Mouse (Mus musculus) kidney, embryonic 14.5 days (tissue): ENCODE measurements around the gene Olfr1377. TPM values are rescaled to one million over a fixed set of nuclear protein-coding genes. Genes with fewer than 3 reads are reported as not detected.
"Not testable (repeated sequence)": the region's sequence is repeated elsewhere in the genome, so short reads cannot be mapped to it uniquely, and the experiment has no call there.

ENCODE experiments used
- ATAC-seq: fragments of 200-750 bp; cut with Nextera tagmentation; 2 replicates; pipeline ENCODE4 v1.8.0; 2017; ENCODE audit warnings: moderate number of reproducible peaks, mild to moderate bottlenecking, moderate TSS enrichment, moderate library complexity; ENCODE audit not compliant: low FRiP score, low TSS enrichment
- H3K27ac ChIP-seq: fragments of 300-500 bp; sonication (generic); 2 replicates; pipeline ENCODE4 v1.5.1; 2014; ENCODE audit warnings: low read depth, mild to moderate bottlenecking, low read length, moderate library complexity, mixed read lengths
- H3K27me3 ChIP-seq: fragments of 300-500 bp; sonication (generic); 2 replicates; pipeline ENCODE4 v1.6.1; 2014; ENCODE audit warnings: mild to moderate bottlenecking, low read length; ENCODE audit not compliant: control insufficient read depth, insufficient read depth
- H3K36me3 ChIP-seq: fragments of 300-500 bp; sonication (generic); 2 replicates; pipeline ENCODE4 v1.6.1; 2014; ENCODE audit warnings: low read length, mixed read lengths; ENCODE audit not compliant: control insufficient read depth, insufficient read depth
- H3K4me1 ChIP-seq: fragments of 300-500 bp; sonication (generic); 2 replicates; pipeline ENCODE4 v1.6.1; 2014; ENCODE audit warnings: low read length, mixed read lengths; ENCODE audit not compliant: control insufficient read depth, insufficient read depth
- H3K4me2 ChIP-seq: fragments of 300-500 bp; sonication (generic); replicated peaks from 2 replicates; pipeline ENCODE4 v1.6.1; 2014; ENCODE audit warnings: low read depth, mild to moderate bottlenecking, low read length
- H3K4me3 ChIP-seq: fragments of 300-500 bp; sonication (generic); 2 replicates; pipeline ENCODE4 v1.5.1; 2014; ENCODE audit warnings: mild to moderate bottlenecking, low read length
- H3K9ac ChIP-seq: fragments of 300-500 bp; sonication (generic); 2 replicates; pipeline ENCODE4 v1.6.1; 2014; ENCODE audit warnings: low read depth, mild to moderate bottlenecking, low read length, moderate library complexity
- H3K9me3 ChIP-seq: fragments of 300-500 bp; sonication (generic); 2 replicates; pipeline ENCODE4 v1.6.1; 2016; ENCODE audit warnings: low read length; ENCODE audit not compliant: control insufficient read depth
- WGBS: fragments of 180-500 bp; shearing (Covaris S2); extraction: QIAGEN DNeasy Blood & Tissue Kit; methylation state at CpG from one replicate; pipeline ENCODE4 v1.1.7; 2014; 5-methylcytosine and 5-hydroxymethylcytosine counted together
- polyA plus RNA-seq: library from polyadenylated mRNA; unstranded; fragments of >200 nt; fragmentation: Nextera tagmentation; extraction: Ambion mirVana; gene quantifications from 2 replicates; pipeline ENCODE4 v1.2.1, GENCODE M21; 2014

Gene Olfr1377
- polyA plus RNA-seq, 1 experiment from 2014 or later = not detected

- Histone ChIP-seq H3K27me3 (no peaks in the 10 kb centered on the region), H3K4me3 (no peak within 1 kb of the TSS), H3K27ac (no peak within 1 kb of the TSS), H3K4me2 (no peak within 1 kb of the TSS), H3K9ac (no peak within 1 kb of the TSS), H3K4me1 (no peaks in the 10 kb centered on the region), H3K36me3 (no peaks in the 10 kb centered on the region), H3K9me3 (no peaks in the 10 kb centered on the region)
- WGBS = 83% methylated on average over 11 of the region's 11 CpGs
- no peak for ATAC-seq
Observed at GRCm38 (mm10) chr11:50966230-50966629, 15.5 kb upstream of the Olfr1377 start, which contains the start of gene Olfr1378. Gene Olfr1378, plus strand, starts transcription at chr11:50966530.

GRCm38 (mm10) chr11:50977216-50977615 is 4.6 kb upstream of the Olfr1377 start:
- Histone ChIP-seq H3K9ac (no peak overlapping the region), H3K36me3 (no peaks in the 10 kb centered on the region), H3K27me3 (no peaks in the 10 kb centered on the region), H3K4me3 (no peak overlapping the region), H3K4me1 (no peaks in the 10 kb centered on the region), H3K4me2 (no peak overlapping the region), H3K27ac (no peak overlapping the region), H3K9me3 (no peaks in the 10 kb centered on the region)
- 78% methylated on average over 4 of the region's 4 CpGs for WGBS
- ATAC-seq = no peak

GRCm38 (mm10) chr11:51003296-51003695 is 21.5 kb downstream of the Olfr1377 start, which contains the start of gene Olfr51:
Gene Olfr51, plus strand, starts transcription at chr11:51003596.
- Histone ChIP-seq H3K9ac (no peak within 1 kb of the TSS), H3K4me3 (no peak within 1 kb of the TSS), H3K27me3 (no peaks in the 10 kb centered on the region), H3K9me3 (no peaks in the 10 kb centered on the region), H3K27ac (no peak within 1 kb of the TSS), H3K36me3 (no peaks in the 10 kb centered on the region), H3K4me1 (no peaks in the 10 kb centered on the region), H3K4me2 (no peak within 1 kb of the TSS)
- no peak for ATAC-seq
- 86% methylated on average over 5 of the region's 5 CpGs for WGBS

- no peak overlapping the region for H3K9ac ChIP-seq
- H3K27me3 ChIP-seq = no peaks in the 10 kb centered on the region
- no peaks in the 10 kb centered on the region for H3K36me3 ChIP-seq
- no peaks in the 10 kb centered on the region for H3K9me3 ChIP-seq
- no peak overlapping the region for H3K4me3 ChIP-seq
- 70% methylated on average over 5 of the region's 5 CpGs for WGBS
- no peak overlapping the region for H3K27ac ChIP-seq
- no peak for ATAC-seq
- no peaks in the 10 kb centered on the region for H3K4me1 ChIP-seq
- H3K4me2 ChIP-seq = no peak overlapping the region
Observed at GRCm38 (mm10) chr11:51011821-51012220, 30.1 kb downstream of the Olfr1377 start.

- no peaks in the 10 kb centered on the region for H3K4me1 ChIP-seq
- no peaks in the 10 kb centered on the region for H3K27me3 ChIP-seq
- H3K9ac ChIP-seq = no peak within 1 kb of the TSS
- ATAC-seq = no peak
- H3K36me3 ChIP-seq = no peaks in the 10 kb centered on the region
- no peak within 1 kb of the TSS for H3K27ac ChIP-seq
- H3K4me3 ChIP-seq = no peak within 1 kb of the TSS
- H3K4me2 ChIP-seq = no peak within 1 kb of the TSS
- 68% methylated on average over 1 of the region's 1 CpGs for WGBS
- H3K9me3 ChIP-seq = no peaks in the 10 kb centered on the region
Observed at GRCm38 (mm10) chr11:51013936-51014335, 32.2 kb downstream of the Olfr1377 start, which contains the start of gene Olfr54. Gene Olfr54, plus strand, starts transcription at chr11:51014236.

GRCm38 (mm10) chr11:51016341-51016740 is 34.6 kb downstream of the Olfr1377 start:
- Histone ChIP-seq H3K4me3 (no peak overlapping the region), H3K36me3 (no peaks in the 10 kb centered on the region), H3K4me2 (no peak overlapping the region), H3K9ac (no peak overlapping the region), H3K9me3 (no peaks in the 10 kb centered on the region), H3K4me1 (no peaks in the 10 kb centered on the region), H3K27me3 (no peaks in the 10 kb centered on the region), H3K27ac (no peak overlapping the region)
- ATAC-seq = no peak
- 60% methylated on average over 2 of the region's 2 CpGs for WGBS

- not testable (repeated sequence) for H3K9ac ChIP-seq, H3K4me3 ChIP-seq, ATAC-seq, H3K27ac ChIP-seq, H3K27me3 ChIP-seq, H3K4me2 ChIP-seq, H3K36me3 ChIP-seq, H3K4me1 ChIP-seq, H3K9me3 ChIP-seq
- WGBS = 89% methylated on average over 11 of the region's 11 CpGs
Observed at GRCm38 (mm10) chr11:51026811-51027210, 45.0 kb downstream of the Olfr1377 start.

- WGBS = 36% methylated on average over 8 of the region's 8 CpGs
- H3K27me3 ChIP-seq, H3K4me2 ChIP-seq, H3K9me3 ChIP-seq, ATAC-seq, H3K36me3 ChIP-seq, H3K9ac ChIP-seq, H3K27ac ChIP-seq, H3K4me1 ChIP-seq, H3K4me3 ChIP-seq: not testable (repeated sequence)
Observed at GRCm38 (mm10) chr11:51029381-51029780, 47.6 kb downstream of the Olfr1377 start.

- no peak overlapping the region for H3K4me2 ChIP-seq
- H3K4me1 ChIP-seq = no peaks in the 10 kb centered on the region
- no peaks in the 10 kb centered on the region for H3K27me3 ChIP-seq
- H3K27ac ChIP-seq = no peak overlapping the region
- no peak overlapping the region for H3K9ac ChIP-seq
- no peaks in the 10 kb centered on the region for H3K9me3 ChIP-seq
- WGBS = 46% methylated on average over 2 of the region's 2 CpGs
- no peak for ATAC-seq
- no peaks in the 10 kb centered on the region for H3K36me3 ChIP-seq
- no peak overlapping the region for H3K4me3 ChIP-seq
Observed at GRCm38 (mm10) chr11:51030225-51030624, 48.5 kb downstream of the Olfr1377 start.
